Comparison of ENCODE assay signal across 21 mouse cellular contexts in genomic region chr1:186287831-186288230, GRCm38 (mm10).
"Had no signal": no experiment of that assay in that cellular context is flagged by ENCODE, and none has a peak within 500 bp of the region (broad histone marks: within the 10 kb centered on the region; RNA-seq: fewer than 3 reads in every experiment).

No protein-coding gene starts in this region.

- DNase-seq: liver, postnatal 0 days; lung, adult 2 months; lung, postnatal 14 days; lung, postnatal 36 days; retina, postnatal 1 day; right cerebral cortex, adult 18-20 months; right cerebral cortex, postnatal 25 days; right cerebral cortex, postnatal 4 days; spleen, adult 18-20 months; thymus, adult 18-20 months; thymus, postnatal 14 days; thymus, postnatal 4 days had no signal

- ATAC-seq: liver, postnatal 0 days; lung, postnatal 0 days; midbrain, embryonic 13.5 days; midbrain, embryonic 15.5 days had no signal

- H3K27me3 ChIP-seq: lung, embryonic 15.5 days; megakaryocyte, embryonic 14.5 days; midbrain, embryonic 13.5 days; midbrain, embryonic 15.5 days; neural tube, embryonic 13.5 days; neural tube, embryonic 15.5 days had no signal

- H3K27ac ChIP-seq: lung, embryonic 15.5 days; macrophage; midbrain, embryonic 13.5 days; midbrain, embryonic 15.5 days; neural tube, embryonic 13.5 days; neural tube, embryonic 15.5 days had no signal

- H3K4me2 ChIP-seq: lung, embryonic 15.5 days; midbrain, embryonic 11.5 days; midbrain, embryonic 13.5 days; midbrain, embryonic 15.5 days; neural tube, embryonic 13.5 days; neural tube, embryonic 15.5 days had no signal

- H3K4me3 ChIP-seq: lung, embryonic 15.5 days; megakaryocyte, embryonic 14.5 days; midbrain, embryonic 13.5 days; midbrain, embryonic 15.5 days; neural tube, embryonic 13.5 days; neural tube, embryonic 15.5 days had no signal

- H3K4me1 ChIP-seq: lung, embryonic 15.5 days; megakaryocyte, embryonic 14.5 days; midbrain, embryonic 13.5 days; midbrain, embryonic 15.5 days; neural tube, embryonic 13.5 days; neural tube, embryonic 15.5 days had no signal

- H3K9me3 ChIP-seq: lung, embryonic 15.5 days; midbrain, embryonic 13.5 days; midbrain, embryonic 15.5 days; neural tube, embryonic 13.5 days; neural tube, embryonic 15.5 days had no signal

- H3K36me3 ChIP-seq: lung, embryonic 15.5 days; midbrain, embryonic 13.5 days; midbrain, embryonic 15.5 days; neural tube, embryonic 13.5 days; neural tube, embryonic 15.5 days had no signal

- H3K9ac ChIP-seq: liver, postnatal 0 days; lung, embryonic 15.5 days; midbrain, embryonic 13.5 days; midbrain, embryonic 15.5 days; neural tube, embryonic 13.5 days; neural tube, embryonic 15.5 days had no signal
